Mouse (Mus musculus) embryonic fibroblast, embryonic 13.5 days (primary cell): ENCODE results near the gene Ccdc106.

Experiments used
- CTCF ChIP-seq: IDR thresholded peaks from 2 replicates; pipeline ENCODE4 v1.5.1; 2011; ENCODE audit warnings: mild to moderate bottlenecking, control low read depth, low read length, moderate library complexity, borderline replicate concordance; ENCODE audit not compliant: insufficient read depth
- POLR2A ChIP-seq: IDR thresholded peaks from 2 replicates; pipeline ENCODE4 v1.6.1; 2011; ENCODE audit warnings: low read depth, mild to moderate bottlenecking, control low read depth, low read length, moderate library complexity

DNA sequence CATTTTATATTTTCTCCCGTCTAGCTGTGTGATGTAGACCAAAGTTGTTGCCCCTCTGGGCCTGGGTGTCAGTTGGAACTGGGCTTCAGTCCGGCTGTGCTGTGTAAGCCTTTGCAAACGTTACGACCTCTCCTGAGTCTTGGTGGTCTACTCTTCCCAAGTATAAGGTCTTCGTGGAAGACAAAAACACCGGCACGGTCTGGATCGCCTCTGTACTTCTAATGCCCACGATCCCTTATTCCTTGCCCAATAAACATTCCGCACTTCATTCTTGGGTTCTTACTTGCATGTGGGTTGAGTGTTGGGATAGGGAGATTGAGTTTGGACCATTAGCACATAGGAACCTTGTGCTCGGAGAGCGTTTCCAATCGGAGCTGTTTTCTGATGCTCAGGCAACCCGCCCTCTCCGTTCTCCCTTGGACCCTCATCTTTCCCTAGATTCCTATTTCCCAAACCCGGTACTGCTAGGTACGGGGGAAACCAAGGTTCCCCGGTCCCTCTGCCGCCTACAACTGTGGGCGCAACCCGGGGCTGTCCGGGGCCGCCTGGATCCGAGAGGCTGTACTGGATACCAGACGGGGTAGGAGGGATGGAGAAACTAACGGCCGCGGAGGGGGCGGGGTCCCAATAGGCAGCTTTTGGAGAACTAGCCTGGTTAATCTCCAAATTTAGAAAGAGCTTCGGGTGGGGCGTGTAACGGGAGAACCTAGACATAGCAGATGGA is 33.3 kb downstream of the Ccdc106 start:
- peak; percentile 54 for TF ChIP-seq POLR2A
- no peak for TF ChIP-seq CTCF
